Mouse (Mus musculus): ENCODE measurements around the gene Glis1. TPM values are rescaled to one million over a fixed set of nuclear protein-coding genes. Genes with fewer than 3 reads are reported as not detected.

The Glis1 gene
- 1 to 10 TPM in 1 of 2 experiments, not detected in 1; 1.5 TPM for polyA plus RNA-seq (2017; shearing (Covaris generic))

DNA sequence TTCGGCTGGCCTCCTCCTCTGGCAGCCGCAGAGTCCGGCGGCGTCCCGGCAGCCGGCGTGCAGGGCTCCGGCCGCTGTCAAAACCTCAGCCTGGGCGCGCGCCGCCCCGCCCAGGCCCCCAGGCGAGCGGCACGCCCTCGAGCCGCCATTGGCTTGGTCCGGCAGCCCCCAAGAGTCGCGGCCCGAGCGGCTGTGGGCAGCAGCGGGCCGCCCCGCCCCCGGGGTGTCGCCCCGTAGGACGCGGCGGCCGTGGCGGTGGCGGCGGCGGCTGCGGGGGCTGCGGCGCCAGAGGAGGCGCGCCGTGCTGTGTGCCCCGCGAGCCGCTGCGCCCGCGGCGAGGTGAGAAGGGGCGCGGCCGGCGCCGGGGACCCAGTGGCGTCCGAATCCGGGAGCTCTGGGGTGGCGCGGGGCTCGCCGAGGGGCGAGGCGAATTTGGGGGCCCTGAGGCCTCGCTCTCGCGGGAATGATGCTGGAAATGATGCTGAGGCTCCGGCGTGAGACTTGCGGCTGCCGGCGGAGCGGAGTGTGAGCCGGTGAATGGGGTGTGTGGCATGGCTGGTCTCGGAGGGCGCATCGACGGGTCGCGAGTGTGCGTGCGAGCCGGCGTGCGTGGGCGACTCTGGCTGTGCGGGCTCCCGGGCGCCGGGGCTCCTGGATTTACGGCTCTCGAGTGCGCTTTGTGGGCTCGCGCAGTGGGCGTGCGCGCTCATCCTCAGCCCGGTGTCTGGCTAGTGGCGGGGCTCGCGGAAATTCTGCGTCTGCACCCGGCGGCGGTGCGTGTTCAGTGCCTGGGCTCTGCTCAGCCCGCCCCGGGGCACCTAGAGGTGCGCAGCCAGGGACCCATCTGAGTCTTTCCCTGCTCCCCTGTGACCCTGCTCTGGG lies at the start of gene Glis1:
Glis1 (plus strand) TSS at position 236 of the 882 bp plus-strand sequence.

DNA sequence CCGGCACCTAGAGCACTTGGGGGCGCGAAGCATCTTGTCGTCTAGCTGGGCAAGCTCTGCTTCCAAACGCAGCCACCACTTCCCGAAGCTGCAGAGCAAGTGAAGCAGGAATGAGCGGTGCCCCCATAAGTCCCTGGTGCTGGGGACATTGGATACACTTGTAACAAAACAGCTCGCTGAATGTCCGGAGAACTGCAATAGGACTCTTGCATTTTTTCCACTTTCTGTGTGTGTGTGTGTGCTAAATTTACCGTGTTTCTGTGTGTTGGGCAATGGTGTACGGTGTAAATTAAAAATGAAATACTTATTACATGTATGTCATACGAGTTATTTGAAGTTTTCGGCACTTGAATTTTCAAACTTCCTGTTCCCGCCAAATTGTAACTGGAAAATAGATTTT lies 249.7 kb downstream of the Glis1 start, which contains the start of gene Dmrtb1:
Dmrtb1 (minus strand) TSS at position 101 of the 400 bp plus-strand sequence.

Other genes with a start within 250 kb of the Glis1 start
- not detected for gene Ldlrad1, start 225.4 kb upstream of the Glis1 start, polyA plus RNA-seq (2017; shearing (Covaris generic))
- gene Lrrc42, start 181.1 kb upstream of the Glis1 start, polyA plus RNA-seq (2017; shearing (Covaris generic)) = 10 to 100 TPM; 27.0 to 29.8 TPM
- 10 to 100 TPM; 12.4 to 16.4 TPM for gene Hspb11, start 181.0 kb upstream of the Glis1 start, polyA plus RNA-seq (2017; shearing (Covaris generic))
- under 1 TPM in 1 of 2 experiments, not detected in 1; 0.82 TPM for gene Dio1, start 127.4 kb upstream of the Glis1 start, polyA plus RNA-seq (2017; shearing (Covaris generic))
- gene Yipf1, start 120.2 kb upstream of the Glis1 start, polyA plus RNA-seq (2017; shearing (Covaris generic)) = 100 to 1,000 TPM; 111 to 112 TPM
- 1 to 10 TPM; 6.8 to 7.9 TPM for gene Ndc1, start 66.8 kb upstream of the Glis1 start, polyA plus RNA-seq (2017; shearing (Covaris generic))
- gene Dmrtb1, start 249.6 kb downstream of the Glis1 start, polyA plus RNA-seq (2017; shearing (Covaris generic)) = under 1 TPM in 1 of 2 experiments, not detected in 1; 0.45 TPM